Mouse (Mus musculus) embryonic facial prominence, embryonic 14.5 days (tissue): ENCODE data around the gene Cdcp1. TPM values are rescaled to one million over a fixed set of nuclear protein-coding genes. Genes with fewer than 3 reads are reported as not detected.
A peak's percentile ranks its signal among the peaks of the same experiment; 100 is the strongest.

Experiments
- ATAC-seq: fragments of 200-750 bp; cut with Nextera tagmentation; 2 replicates; pipeline ENCODE4 v1.8.0; 2017; ENCODE audit warnings: low read depth, moderate number of reproducible peaks, moderate TSS enrichment
- DNase-seq: peaks from one replicate; pipeline ENCODE4 v3.0.0-alpha.2; 2015; ENCODE audit warnings: low spot score
- H3K27ac ChIP-seq: fragments of 300-500 bp; sonication (generic); replicated peaks from 2 replicates; pipeline ENCODE4 v1.5.1; 2014; ENCODE audit warnings: low read depth, mild to moderate bottlenecking, low read length, moderate library complexity
- H3K27me3 ChIP-seq: fragments of 300-500 bp; sonication (generic); replicated peaks from 2 replicates; pipeline ENCODE4 v1.6.1; 2014; ENCODE audit warnings: low read length; ENCODE audit not compliant: control insufficient read depth, insufficient read depth
- H3K36me3 ChIP-seq: fragments of 300-500 bp; sonication (generic); 2 replicates; pipeline ENCODE4 v1.6.1; 2014; ENCODE audit warnings: low read length, mixed read lengths; ENCODE audit not compliant: control insufficient read depth, insufficient read depth
- H3K4me1 ChIP-seq: fragments of 300-500 bp; sonication (generic); 2 replicates; pipeline ENCODE4 v1.6.1; 2014; ENCODE audit warnings: antibody characterized with exemption, low read length; ENCODE audit not compliant: control insufficient read depth, insufficient read depth
- H3K4me2 ChIP-seq: fragments of 300-500 bp; sonication (generic); 2 replicates; pipeline ENCODE4 v1.6.1; 2014; ENCODE audit warnings: low read depth, mild to moderate bottlenecking, low read length, moderate library complexity, mixed read lengths
- H3K4me3 ChIP-seq: fragments of 300-500 bp; sonication (generic); 2 replicates; pipeline ENCODE4 v1.5.1; 2014; ENCODE audit warnings: low read depth, mild to moderate bottlenecking, low read length
- H3K9ac ChIP-seq: fragments of 300-500 bp; sonication (generic); 2 replicates; pipeline ENCODE4 v1.6.1; 2014; ENCODE audit warnings: low read depth, mild to moderate bottlenecking, low read length, moderate library complexity, mixed read lengths
- H3K9me3 ChIP-seq: fragments of 300-500 bp; sonication (generic); 2 replicates; pipeline ENCODE4 v1.6.1; 2016; ENCODE audit warnings: low read length; ENCODE audit not compliant: control insufficient read depth
- WGBS: fragments of 180-500 bp; shearing (Covaris S2); extraction: QIAGEN DNeasy Blood & Tissue Kit; methylation state at CpG from one replicate; pipeline ENCODE4 v1.1.7; 2014; 5-methylcytosine and 5-hydroxymethylcytosine counted together
- polyA plus RNA-seq: library from polyadenylated mRNA; unstranded; fragments of >200 nt; fragmentation: Nextera tagmentation; extraction: Ambion mirVana; gene quantifications from 2 replicates; pipeline ENCODE4 v1.2.1, GENCODE M21; 2014

The Cdcp1 gene
- polyA plus RNA-seq, 1 experiment from 2014 or later, result 7.1 TPM

GRCm38 (mm10) chr9:123152026-123152425 lies 63.8 kb downstream of the Cdcp1 start:
- no peak for DNase-seq
- no peaks in the 10 kb centered on the region for H3K9me3 ChIP-seq
- no peak overlapping the region for H3K4me3 ChIP-seq
- no peak overlapping the region for H3K27ac ChIP-seq
- WGBS, result 83% methylated on average over 3 of the region's 3 CpGs
- no peaks in the 10 kb centered on the region for H3K27me3 ChIP-seq
- H3K4me2 ChIP-seq, result no peak overlapping the region
- H3K9ac ChIP-seq, result no peak overlapping the region
- no peaks in the 10 kb centered on the region; the same call in 1 of the 2 replicates for H3K4me1 ChIP-seq
- ATAC-seq, result no peak
- no peaks in the 10 kb centered on the region for H3K36me3 ChIP-seq

GRCm38 (mm10) chr9:123151561-123151960 lies 64.3 kb downstream of the Cdcp1 start:
- Histone ChIP-seq H3K27ac (no peak overlapping the region), H3K36me3 (no peaks in the 10 kb centered on the region), H3K4me1 (no peaks in the 10 kb centered on the region), H3K9me3 (no peaks in the 10 kb centered on the region), H3K9ac (no peak overlapping the region), H3K27me3 (no peaks in the 10 kb centered on the region), H3K4me3 (no peak overlapping the region), H3K4me2 (no peak overlapping the region)
- DNase-seq, result no peak
- no peak for ATAC-seq
- 52% methylated on average over 1 of the region's 1 CpGs for WGBS

- no peaks in the 10 kb centered on the region for H3K36me3 ChIP-seq
- no peaks in the 10 kb centered on the region for H3K4me1 ChIP-seq
- DNase-seq, result no peak
- H3K4me2 ChIP-seq, result no peak within 1 kb of the TSS
- no peak within 1 kb of the TSS for H3K4me3 ChIP-seq
- ATAC-seq, result no peak
- no peak within 1 kb of the TSS for H3K27ac ChIP-seq
- H3K9me3 ChIP-seq, result peaks cover 5% of the 10 kb centered on the region; the same call in 1 of the 2 replicates
- no peaks in the 10 kb centered on the region for H3K27me3 ChIP-seq
- no peak within 1 kb of the TSS for H3K9ac ChIP-seq
- WGBS, result 72% methylated on average over 5 of the region's 5 CpGs
Measured at GRCm38 (mm10) chr9:123150241-123151020, 65.4 kb downstream of the Cdcp1 start, which contains the start of gene Clec3b. Gene Clec3b (plus strand): TSS chr9:123150946.

- Histone ChIP-seq H3K4me1 (no peaks in the 10 kb centered on the region), H3K4me3 (no peak overlapping the region), H3K9ac (no peak overlapping the region), H3K9me3 (peaks cover 21% of the 10 kb centered on the region), H3K27me3 (no peaks in the 10 kb centered on the region), H3K27ac (no peak overlapping the region), H3K36me3 (0 out of 2 replicates have a peak, but pooled peaks cover 7% of the 10 kb centered on the region), H3K4me2 (no peak overlapping the region)
- 61% methylated on average over 5 of the region's 5 CpGs for WGBS
- ATAC-seq, result no peak; the same call in 1 of the 2 replicates
- DNase-seq, result peak; percentile 75
Measured at GRCm38 (mm10) chr9:123148430-123148829, 67.4 kb downstream of the Cdcp1 start.

- no peak overlapping the region for H3K4me3 ChIP-seq
- no peak overlapping the region for H3K4me2 ChIP-seq
- H3K27me3 ChIP-seq, result no peaks in the 10 kb centered on the region
- H3K27ac ChIP-seq, result no peak overlapping the region
- no peak for ATAC-seq
- H3K36me3 ChIP-seq, result peaks cover 64% of the 10 kb centered on the region
- no peaks in the 10 kb centered on the region for H3K4me1 ChIP-seq
- peaks cover 18% of the 10 kb centered on the region for H3K9me3 ChIP-seq
- WGBS, result 79% methylated on average over 4 of the region's 4 CpGs
- DNase-seq, result no peak
- H3K9ac ChIP-seq, result no peak overlapping the region
Measured at GRCm38 (mm10) chr9:123139887-123140614, 75.8 kb downstream of the Cdcp1 start.

GRCm38 (mm10) chr9:123138891-123139474 lies 76.9 kb downstream of the Cdcp1 start:
- peak; percentile 71; the same call in 1 of the 2 replicates for ATAC-seq
- Histone ChIP-seq H3K36me3 (peaks cover 73% of the 10 kb centered on the region), H3K9me3 (peaks cover 11% of the 10 kb centered on the region), H3K4me3 (no peak overlapping the region), H3K27ac (peak overlapping the region; percentile 12; the same call in 1 of the 2 replicates), H3K27me3 (no peaks in the 10 kb centered on the region), H3K9ac (no peak overlapping the region), H3K4me1 (no peaks in the 10 kb centered on the region), H3K4me2 (no peak overlapping the region)
- peak; percentile 62 for DNase-seq
- WGBS, result 60% methylated on average over 5 of the region's 5 CpGs

GRCm38 (mm10) chr9:123136953-123137682 lies 78.7 kb downstream of the Cdcp1 start:
- H3K4me3 ChIP-seq, result no peak overlapping the region
- H3K27ac ChIP-seq, result no peak overlapping the region
- H3K9me3 ChIP-seq, result no peaks in the 10 kb centered on the region
- H3K9ac ChIP-seq, result no peak overlapping the region
- WGBS, result 84% methylated on average over 7 of the region's 7 CpGs
- H3K4me2 ChIP-seq, result no peak overlapping the region
- DNase-seq, result peak; percentile 49
- ATAC-seq, result no peak; the same call in 1 of the 2 replicates
- peaks cover 80% of the 10 kb centered on the region for H3K36me3 ChIP-seq
- H3K4me1 ChIP-seq, result no peaks in the 10 kb centered on the region
- H3K27me3 ChIP-seq, result no peaks in the 10 kb centered on the region

- Histone ChIP-seq H3K9ac (no peak overlapping the region), H3K36me3 (peaks cover 100% of the 10 kb centered on the region), H3K27me3 (no peaks in the 10 kb centered on the region), H3K4me3 (no peak overlapping the region), H3K27ac (no peak overlapping the region), H3K4me2 (no peak overlapping the region), H3K9me3 (no peaks in the 10 kb centered on the region), H3K4me1 (no peaks in the 10 kb centered on the region)
- no peak for DNase-seq
- WGBS, result 88% methylated on average over 3 of the region's 3 CpGs
- ATAC-seq, result no peak
Measured at GRCm38 (mm10) chr9:123132994-123133393, 82.8 kb downstream of the Cdcp1 start.
